In genomic region chr13:101712720-101713428, GRCm38 (mm10) we compare ENCODE assay signal across 20 mouse cellular contexts. TPM values are rescaled to one million over a fixed set of nuclear protein-coding genes. Genes with fewer than 3 reads are reported as not detected.
DNase-seq lines count a peak whose midpoint lies in the region; ATAC-seq and TF ChIP-seq lines count a peak whose summit lies in the region.
"Had no signal": no experiment of that assay in that cellular context is flagged by ENCODE, and none has a peak within 500 bp of the region (broad histone marks: within the 10 kb centered on the region; RNA-seq: fewer than 3 reads in every experiment).

No protein-coding gene starts in this region.

- H3K9me3 ChIP-seq in heart, postnatal 0 days (replicated peaks; ENCODE audit: control insufficient read depth, low read length), result no peaks in the 10 kb centered on the region
- H3K9me3 ChIP-seq: embryonic facial prominence, embryonic 12.5 days; heart, embryonic 13.5 days; hindbrain, embryonic 15.5 days; neural tube, embryonic 12.5 days had no signal

- TF ChIP-seq EP300 in heart, postnatal 0 days (IDR thresholded peaks at IDR 0.05; ENCODE audit: low read depth), result no peak

- H3K36me3 ChIP-seq in heart, postnatal 0 days (replicated peaks; ENCODE audit: control insufficient read depth, insufficient read depth, low read length), result peaks cover 14% of the 10 kb centered on the region

- no peak for DNase-seq in heart, postnatal 0 days (ENCODE audit: low spot score)
- DNase-seq in heart, adult 9 months (ENCODE audit: low spot score in 2 of 2), result no peak
- DNase-seq in thymus, postnatal 4 days, result peak; percentile 15
- DNase-seq in thymus, postnatal 14 days, result no peak
- DNase-seq in fat pad, adult 2 months (ENCODE audit: extremely low read depth, low read depth, low spot score), result peak; percentile 76
- DNase-seq in T-cell, adult 2 months (ENCODE audit: low spot score), result no peak
- no peak for DNase-seq in embryo, embryonic 10 days (ENCODE audit: low spot score)
- DNase-seq: cerebellum, postnatal 36 days; gastrocnemius, postnatal 10 days; kidney, adult 18-20 months; kidney, postnatal 4 days; layer of hippocampus, postnatal 36 days; left cerebral cortex, postnatal 4 days; right cerebral cortex, postnatal 4 days had no signal

- WGBS in heart, postnatal 0 days, result 64% methylated on average over 9 of the region's 9 CpGs

- no peak for TF ChIP-seq CTCF in heart, postnatal 0 days (IDR thresholded peaks at IDR 0.05; ENCODE audit: low read depth)

- H3K9ac ChIP-seq in heart, postnatal 0 days (replicated peaks; ENCODE audit: low read depth, low read length), result no peak overlapping the region
- H3K9ac ChIP-seq: embryonic facial prominence, embryonic 12.5 days; heart, embryonic 13.5 days; hindbrain, embryonic 15.5 days; neural tube, embryonic 12.5 days had no signal

- H3K4me1 ChIP-seq in heart, postnatal 0 days (ENCODE audit: control insufficient read depth, insufficient read depth), result peaks cover 13% of the 10 kb centered on the region; the same call in 1 of the 2 replicates
- H3K4me1 ChIP-seq: embryonic facial prominence, embryonic 12.5 days; hindbrain, embryonic 15.5 days; neural tube, embryonic 12.5 days had no signal

- ATAC-seq in heart, postnatal 0 days (ENCODE audit: insufficient read depth, low read depth), result no peak
- ATAC-seq: forebrain, embryonic 14.5 days had no signal

- H3K4me3 ChIP-seq in heart, postnatal 0 days (ENCODE audit: low read depth, low read length), result no peak overlapping the region
- H3K4me3 ChIP-seq: embryonic facial prominence, embryonic 12.5 days; heart, embryonic 13.5 days; hindbrain, embryonic 15.5 days; neural tube, embryonic 12.5 days had no signal

- H3K27me3 ChIP-seq in heart, postnatal 0 days (ENCODE audit: control insufficient read depth, insufficient read depth, low read length), result no peaks in the 10 kb centered on the region
- H3K27me3 ChIP-seq: CH12.LX; embryonic facial prominence, embryonic 12.5 days; heart, embryonic 13.5 days; hindbrain, embryonic 15.5 days; neural tube, embryonic 12.5 days had no signal

- H3K4me2 ChIP-seq in heart, postnatal 0 days (ENCODE audit: low read depth, low read length), result peak overlapping the region; percentile 10; the same call in 1 of the 2 replicates
- H3K4me2 ChIP-seq: embryonic facial prominence, embryonic 12.5 days; heart, embryonic 13.5 days; hindbrain, embryonic 15.5 days; neural tube, embryonic 12.5 days had no signal

- peak overlapping the region; percentile 56 for H3K27ac ChIP-seq in heart, postnatal 0 days (ENCODE audit: low read depth)
- H3K27ac ChIP-seq: embryonic facial prominence, embryonic 12.5 days; heart, embryonic 13.5 days; hindbrain, embryonic 15.5 days; neural tube, embryonic 12.5 days had no signal

RNA-seq across cellular contexts. Expression of gene Pik3r1, which starts 55.1 kb away (rescaled TPM):
- total RNA-seq in heart, postnatal 0 days (2014; rRNA removed; ENCODE audit: low replicate concordance), result 31.6 and 33.8 TPM in 2 replicates
- polyA plus RNA-seq in heart, postnatal 0 days (2015; fragmentation: Nextera tagmentation; extraction: Ambion mirVana), result 13.6 and 16.3 TPM in 2 replicates

Comparison
In these comparisons a context has a peak if more than half of its experiments do, and no peak if none do; other contexts are left out.
1. DNase-seq: peak in thymus, postnatal 4 days (single experiment) and fat pad, adult 2 months (single experiment); none in heart, postnatal 0 days (single experiment), heart, adult 9 months (0 of 2), thymus, postnatal 14 days (single experiment), T-cell, adult 2 months (single experiment) and embryo, embryonic 10 days (single experiment).